Mouse (Mus musculus) embryo, embryonic 11.5 days (tissue): ENCODE data around the gene Rdh9.

ENCODE experiments used
- DNase-seq: peaks from one replicate; pipeline ENCODE4 v3.0.0-alpha.2; 2012; ENCODE audit warnings: low read depth, low spot score

The Rdh9 gene

GRCm38 (mm10) chr10:127840776-127841175, 64.6 kb downstream of the Rdh9 start:
- DNase-seq: no peak
